Mouse (Mus musculus) lung, embryonic 14.5 days (tissue): ENCODE results near the gene Rufy4. TPM values are rescaled to one million over a fixed set of nuclear protein-coding genes. Genes with fewer than 3 reads are reported as not detected.

Experiments used
- ATAC-seq: fragments of 200-750 bp; cut with Nextera tagmentation; 2 replicates; pipeline ENCODE4 v1.8.0; 2017; ENCODE audit warnings: mild to moderate bottlenecking, moderate TSS enrichment, moderate library complexity; ENCODE audit not compliant: insufficient read depth
- DNase-seq: peaks from one replicate; pipeline ENCODE4 v3.0.0-alpha.2; 2015
- H3K27ac ChIP-seq: fragments of 300-500 bp; sonication (generic); 2 replicates; pipeline ENCODE4 v1.5.1; 2014; ENCODE audit warnings: low read depth, mild to moderate bottlenecking, moderate library complexity
- H3K27me3 ChIP-seq: fragments of 300-500 bp; sonication (generic); 2 replicates; pipeline ENCODE4 v1.6.1; 2014; ENCODE audit warnings: low read length, control low read depth; ENCODE audit not compliant: insufficient read depth
- H3K36me3 ChIP-seq: fragments of 300-500 bp; sonication (generic); 2 replicates; pipeline ENCODE4 v1.6.1; 2014; ENCODE audit warnings: control low read depth; ENCODE audit not compliant: insufficient read depth
- H3K4me1 ChIP-seq: fragments of 300-500 bp; sonication (generic); 2 replicates; pipeline ENCODE4 v1.6.1; 2014; ENCODE audit warnings: antibody characterized with exemption, control low read depth; ENCODE audit not compliant: insufficient read depth
- H3K4me2 ChIP-seq: fragments of 300-500 bp; sonication (generic); 2 replicates; pipeline ENCODE4 v1.6.1; 2014; ENCODE audit warnings: mild to moderate bottlenecking
- H3K4me3 ChIP-seq: fragments of 300-500 bp; sonication (generic); 2 replicates; pipeline ENCODE4 v1.5.1; 2014; ENCODE audit warnings: low read depth, low read length
- H3K9ac ChIP-seq: fragments of 300-500 bp; sonication (generic); 2 replicates; pipeline ENCODE4 v1.6.1; 2014
- H3K9me3 ChIP-seq: fragments of 300-500 bp; sonication (generic); 2 replicates; pipeline ENCODE4 v1.6.1; 2016; ENCODE audit warnings: low read depth, low read length, control low read depth
- CTCF ChIP-seq: IDR thresholded peaks from 2 replicates; pipeline ENCODE4 v1.5.1; 2016; ENCODE audit warnings: antibody characterized with exemption, low read depth
- WGBS: fragments of 180-500 bp; shearing (Covaris S2); extraction: QIAGEN DNeasy Blood & Tissue Kit; methylation state at CpG from one replicate; pipeline ENCODE4 v1.1.7; 2014; 5-methylcytosine and 5-hydroxymethylcytosine counted together
- polyA plus RNA-seq: library from polyadenylated mRNA; unstranded; fragments of >200 nt; fragmentation: Nextera tagmentation; extraction: Ambion mirVana; gene quantifications from 2 replicates; pipeline ENCODE4 v1.2.1, GENCODE M21; 2014

Rufy4 gene
- polyA plus RNA-seq, 1 experiment from 2014 or later, result 0.39 TPM

DNA sequence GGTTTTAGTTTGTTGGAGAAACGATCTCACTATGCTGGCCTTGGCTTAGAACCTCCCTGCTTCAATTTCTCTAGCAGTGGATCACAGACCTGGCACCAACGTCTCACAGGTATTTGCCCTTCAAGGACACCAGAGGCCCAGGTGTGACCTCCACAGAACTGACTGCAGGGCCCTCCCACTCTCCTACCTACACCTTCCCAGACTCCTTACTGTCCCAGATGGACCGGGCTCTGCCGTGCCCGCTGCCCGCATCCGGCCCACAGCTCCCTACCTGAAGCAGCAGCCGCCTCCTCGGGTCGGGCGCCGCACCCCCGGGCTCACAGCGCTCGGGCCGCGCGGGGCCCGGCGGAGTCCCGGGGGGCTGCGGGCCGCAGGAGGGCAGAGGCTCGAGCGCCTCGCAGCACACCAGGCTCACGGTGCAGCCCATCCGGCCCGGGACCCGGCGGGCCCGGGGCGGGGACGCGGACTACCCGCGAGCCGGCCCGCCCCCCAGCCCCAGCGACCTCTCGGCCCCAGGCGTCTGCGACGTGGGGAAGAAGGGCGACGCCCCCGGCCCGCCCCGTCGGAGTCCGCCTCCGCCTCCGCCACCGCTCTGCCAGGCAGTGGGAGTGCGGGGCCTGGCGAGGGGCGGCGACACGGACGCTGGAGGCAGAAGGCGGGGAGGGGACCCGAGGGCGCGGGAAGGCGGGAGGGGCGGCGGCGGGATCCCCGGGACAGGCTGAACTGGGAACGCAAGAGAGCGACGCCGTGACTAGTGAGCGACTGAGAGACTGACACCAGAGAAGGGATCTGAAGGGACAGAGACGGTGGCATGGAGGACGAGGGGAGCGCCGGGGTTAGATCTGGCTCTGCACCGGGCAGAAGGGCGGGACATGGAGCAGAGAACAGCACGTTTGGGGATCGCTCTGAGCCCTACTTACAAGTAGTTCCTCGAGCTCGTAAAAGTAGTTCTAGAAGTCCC is 1.0 kb upstream of the Rufy4 start, which contains the start of gene Tns1:
TSS of gene Tns1 (minus strand) at position 429 of the 961 bp plus-strand sequence.
- DNase-seq, result peak; percentile 77
- no peak for TF ChIP-seq CTCF
- no peaks in the 10 kb centered on the region for H3K36me3 ChIP-seq
- under 1% methylated on average over 80 of the region's 84 CpGs for WGBS
- H3K27me3 ChIP-seq, result peaks cover 6% of the 10 kb centered on the region; the same call in 1 of the 2 replicates
- H3K9ac ChIP-seq, result peak within 1 kb of the TSS; percentile 57
- ATAC-seq, result peak; percentile 75
- H3K9me3 ChIP-seq, result no peaks in the 10 kb centered on the region
- H3K4me1 ChIP-seq, result 0 out of 2 replicates have a peak, but pooled peaks cover 4% of the 10 kb centered on the region
- H3K4me3 ChIP-seq, result peak within 1 kb of the TSS; percentile 56
- H3K27ac ChIP-seq, result no peak within 1 kb of the TSS
- H3K4me2 ChIP-seq, result peak within 1 kb of the TSS; percentile 94

DNA sequence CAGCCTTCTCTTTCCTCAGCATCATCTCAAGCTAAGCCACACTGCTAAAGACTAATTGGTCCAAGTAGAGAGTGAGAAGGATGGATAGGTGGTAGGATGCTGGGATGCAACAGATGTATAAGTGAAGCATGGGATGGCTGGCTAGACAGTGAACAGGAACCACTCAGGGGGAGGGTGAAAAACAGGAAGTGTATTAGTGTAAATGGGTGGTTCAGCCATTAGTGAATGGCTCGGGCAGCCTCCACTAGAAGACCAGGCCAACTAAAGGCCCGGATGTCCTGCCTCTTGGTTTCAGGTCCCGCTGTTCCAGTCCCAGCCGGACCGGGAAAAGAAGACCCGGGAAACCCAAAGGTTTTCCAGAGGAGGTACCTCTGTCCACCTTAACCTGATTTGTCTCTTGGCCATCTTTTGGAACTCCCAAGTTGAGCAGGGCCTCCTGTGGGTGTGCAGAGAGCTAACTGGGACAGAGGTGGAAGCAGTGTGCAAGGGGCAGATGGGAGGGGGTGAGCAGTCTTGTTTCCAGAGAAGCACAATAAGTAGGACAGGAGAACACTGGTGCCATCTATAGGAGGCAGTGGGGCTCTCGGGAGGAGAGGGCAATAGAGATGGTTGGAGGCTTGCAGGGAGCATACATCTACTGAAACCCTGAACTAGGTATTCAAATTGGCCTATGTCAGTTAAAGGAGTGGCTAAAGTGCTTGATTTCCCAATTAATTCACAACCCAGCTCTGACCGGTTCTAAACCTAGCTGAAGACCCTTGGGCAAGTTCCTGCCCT is 5.7 kb downstream of the Rufy4 start:
- 86% methylated on average over 8 of the region's 8 CpGs for WGBS
- H3K27ac ChIP-seq, result no peak overlapping the region
- no peaks in the 10 kb centered on the region for H3K36me3 ChIP-seq
- no peak overlapping the region for H3K9ac ChIP-seq
- no peaks in the 10 kb centered on the region for H3K9me3 ChIP-seq
- no peaks in the 10 kb centered on the region for H3K4me1 ChIP-seq
- no peak for ATAC-seq
- no peaks in the 10 kb centered on the region for H3K27me3 ChIP-seq
- TF ChIP-seq CTCF, result no peak
- H3K4me2 ChIP-seq, result no peak overlapping the region
- no peak overlapping the region for H3K4me3 ChIP-seq
- no peak for DNase-seq

DNA sequence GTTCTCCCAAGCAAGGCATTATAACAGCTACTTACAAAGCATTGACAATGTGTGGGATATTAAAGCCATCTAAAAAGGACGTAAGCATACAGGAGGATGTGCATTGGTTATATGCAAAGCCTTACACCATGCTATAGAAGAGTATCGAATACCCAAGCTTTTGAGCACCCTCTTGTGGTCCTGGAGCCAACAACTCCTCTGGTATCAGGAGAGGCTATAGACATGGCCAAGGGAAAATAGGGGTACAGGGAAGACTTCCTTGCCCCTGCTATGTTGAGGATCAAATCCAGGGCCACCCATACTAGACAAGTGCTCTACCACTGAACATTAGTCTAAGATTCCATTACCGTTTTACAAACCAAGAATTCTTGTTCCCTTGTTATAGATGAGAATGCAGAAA is 6.7 kb downstream of the Rufy4 start:
- no peak overlapping the region for H3K4me2 ChIP-seq
- H3K27me3 ChIP-seq, result no peaks in the 10 kb centered on the region
- no peaks in the 10 kb centered on the region for H3K9me3 ChIP-seq
- no peak overlapping the region for H3K9ac ChIP-seq
- TF ChIP-seq CTCF, result peak; percentile 49
- H3K27ac ChIP-seq, result no peak overlapping the region
- WGBS, result 63% methylated on average over 3 of the region's 3 CpGs
- no peak overlapping the region for H3K4me3 ChIP-seq
- DNase-seq, result peak; percentile 55
- H3K36me3 ChIP-seq, result no peaks in the 10 kb centered on the region
- H3K4me1 ChIP-seq, result no peaks in the 10 kb centered on the region
- no peak for ATAC-seq

DNA sequence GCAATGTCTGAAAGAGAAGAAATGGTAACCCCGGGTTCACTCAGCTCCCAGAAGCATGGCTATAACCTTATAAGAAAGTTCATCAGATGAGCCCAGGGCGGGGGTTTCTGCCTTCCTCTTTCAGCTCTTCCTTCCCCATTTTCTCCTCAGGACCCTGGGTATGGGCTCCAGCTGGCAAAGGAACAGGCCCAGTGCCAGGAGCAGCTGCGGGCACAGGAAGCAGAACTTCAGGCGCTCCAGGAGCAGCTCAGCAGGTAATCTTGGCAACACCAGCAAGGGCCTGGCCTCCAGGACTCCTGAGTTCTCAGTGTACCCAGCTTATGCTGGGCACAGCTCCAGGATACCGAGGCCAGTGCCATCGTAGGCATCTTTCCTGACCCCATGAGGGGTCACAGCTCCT is 8.6 kb downstream of the Rufy4 start:
- TF ChIP-seq CTCF, result no peak
- WGBS, result 70% methylated on average over 6 of the region's 6 CpGs
- no peak for DNase-seq
- ATAC-seq, result no peak
- H3K4me3 ChIP-seq, result no peak overlapping the region
- H3K27me3 ChIP-seq, result no peaks in the 10 kb centered on the region
- no peaks in the 10 kb centered on the region for H3K4me1 ChIP-seq
- no peak overlapping the region for H3K4me2 ChIP-seq
- no peaks in the 10 kb centered on the region for H3K9me3 ChIP-seq
- H3K36me3 ChIP-seq, result no peaks in the 10 kb centered on the region
- H3K27ac ChIP-seq, result no peak overlapping the region
- no peak overlapping the region for H3K9ac ChIP-seq

DNA sequence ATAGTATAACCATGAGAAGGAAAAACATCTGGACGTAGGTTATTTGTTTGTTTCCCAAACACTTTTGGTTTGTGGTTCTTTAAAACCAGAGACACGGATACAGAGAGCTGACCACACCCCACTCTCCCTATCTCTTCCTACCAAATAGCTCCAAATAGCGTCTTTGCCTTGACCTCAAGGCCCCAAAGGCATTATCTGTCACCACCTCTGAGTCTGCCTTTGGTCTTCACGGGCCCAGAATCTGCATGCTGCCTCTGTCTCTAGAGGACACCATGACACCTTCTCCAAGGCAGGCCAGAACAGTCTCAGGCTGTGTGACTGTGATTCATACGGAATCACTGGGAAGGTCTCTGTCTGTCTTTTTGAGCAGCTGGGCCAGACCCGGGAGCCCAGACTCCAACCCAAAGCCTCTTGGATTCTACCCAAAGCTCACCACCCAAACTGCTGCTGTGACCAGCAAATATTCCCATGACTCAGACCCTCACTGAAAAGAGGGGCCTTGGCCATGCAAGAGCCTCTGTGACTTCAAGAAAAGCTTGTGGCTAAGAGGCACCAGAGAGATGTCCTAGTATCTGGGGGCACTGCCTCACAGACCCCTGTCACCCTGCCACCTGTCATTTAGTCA is 10.1 kb downstream of the Rufy4 start:
- ATAC-seq, result no peak
- DNase-seq, result no peak
- Histone ChIP-seq H3K27me3 (no peaks in the 10 kb centered on the region), H3K4me2 (no peak overlapping the region), H3K36me3 (no peaks in the 10 kb centered on the region), H3K27ac (no peak overlapping the region), H3K9ac (no peak overlapping the region), H3K9me3 (no peaks in the 10 kb centered on the region), H3K4me1 (no peaks in the 10 kb centered on the region), H3K4me3 (no peak overlapping the region)
- TF ChIP-seq CTCF, result no peak
- WGBS, result 57% methylated on average over 6 of the region's 6 CpGs

DNA sequence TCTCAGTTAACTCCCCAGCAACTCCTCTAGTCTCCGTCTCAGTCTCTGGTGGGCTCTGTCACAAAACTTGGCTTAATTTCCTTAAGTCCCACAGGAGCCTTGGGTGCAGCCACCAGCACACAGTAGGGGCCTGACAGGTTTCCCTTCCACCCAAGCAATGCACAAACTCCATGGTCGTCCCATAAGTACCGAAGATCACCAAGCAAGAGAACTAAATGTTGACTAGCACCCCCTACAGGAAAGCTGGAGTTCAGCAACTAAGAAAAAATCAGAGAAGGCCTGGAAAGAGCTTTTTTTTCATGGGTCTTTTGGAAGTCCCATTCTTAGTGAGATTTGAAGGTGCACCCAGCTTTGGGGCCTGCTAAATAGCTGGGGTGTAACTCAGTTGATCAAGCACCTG is 14.1 kb downstream of the Rufy4 start:
- Histone ChIP-seq H3K4me2 (no peak overlapping the region), H3K27me3 (no peaks in the 10 kb centered on the region), H3K4me3 (no peak overlapping the region), H3K4me1 (no peaks in the 10 kb centered on the region), H3K9me3 (no peaks in the 10 kb centered on the region), H3K36me3 (no peaks in the 10 kb centered on the region), H3K9ac (no peak overlapping the region), H3K27ac (no peak overlapping the region)
- DNase-seq (peak; percentile 11), ATAC-seq (no peak)
- WGBS, result 64% methylated on average over 3 of the region's 3 CpGs
- TF ChIP-seq CTCF, result peak; percentile 50
